Mouse (Mus musculus) adrenal gland, postnatal 10 days (tissue): Measurements from ENCODE around the gene Nlrp4a. TPM values are rescaled to one million over a fixed set of nuclear protein-coding genes. Genes with fewer than 3 reads are reported as not detected.
"Not testable (repeated sequence)": the region's sequence is repeated elsewhere in the genome, so short reads cannot be mapped to it uniquely, and the experiment has no call there.

ENCODE experiments used
- DNase-seq: peaks from one replicate; pipeline ENCODE4 v3.0.0; 2021; ENCODE audit warnings: mixed read lengths
- long read RNA-seq, 2 experiments: library from polyadenylated mRNA; stranded (forward); transcript quantifications; one replicate each; pipeline ENCODE4 v2.0.0; 2021
- total RNA-seq, 2 experiments: library from RNA; stranded (reverse); gene quantifications; 2 replicates each; pipeline ENCODE4 v1.2.3; 2021

Nlrp4a gene
- total RNA-seq = not detected
- long read RNA-seq, experiment 1 = 0 reads
- long read RNA-seq, experiment 2 = 0 reads

DNA sequence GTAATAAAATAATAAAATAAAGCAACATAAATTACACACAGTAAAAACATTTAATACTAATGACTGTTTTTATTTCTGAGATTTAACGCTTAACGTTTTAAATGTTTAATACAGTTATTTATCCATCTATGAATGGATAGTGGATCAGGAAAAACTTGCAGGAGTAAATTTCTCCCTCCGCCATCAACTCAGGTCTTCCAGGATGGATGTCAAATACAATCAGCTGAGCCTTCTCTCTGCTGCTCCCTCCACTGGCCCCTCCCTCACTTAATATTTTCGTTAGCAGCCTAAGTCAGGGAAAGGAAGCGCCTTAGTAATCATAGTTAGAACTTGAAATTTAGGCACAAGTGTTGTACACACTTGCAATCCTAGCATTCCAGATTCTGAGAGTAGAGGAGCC, at the start of gene Nlrp4a:
TSS of gene Nlrp4a (plus strand) at position 301 of the 400 bp plus-strand sequence.
- no peak for DNase-seq

DNA sequence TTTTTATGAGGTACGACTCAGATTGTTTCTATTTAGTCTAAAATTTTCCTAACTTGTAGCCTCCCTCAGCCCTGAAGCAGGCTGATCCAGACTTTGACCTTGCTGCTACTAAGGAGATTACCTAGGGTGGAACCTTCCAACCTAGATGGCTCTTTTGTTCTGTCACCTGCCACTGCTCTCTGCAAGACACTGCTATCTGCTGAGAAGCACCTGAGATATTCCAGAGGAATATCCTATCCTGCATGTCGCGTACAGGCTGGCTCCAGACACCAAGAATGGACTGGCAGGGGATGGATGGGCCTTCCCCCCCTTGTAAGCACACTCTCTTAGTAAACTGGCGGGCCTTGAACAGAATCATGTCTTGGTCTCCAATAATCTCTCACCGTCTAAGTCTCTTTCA, 48.2 kb upstream of the Nlrp4a start:
- DNase-seq = not testable (repeated sequence)

DNA sequence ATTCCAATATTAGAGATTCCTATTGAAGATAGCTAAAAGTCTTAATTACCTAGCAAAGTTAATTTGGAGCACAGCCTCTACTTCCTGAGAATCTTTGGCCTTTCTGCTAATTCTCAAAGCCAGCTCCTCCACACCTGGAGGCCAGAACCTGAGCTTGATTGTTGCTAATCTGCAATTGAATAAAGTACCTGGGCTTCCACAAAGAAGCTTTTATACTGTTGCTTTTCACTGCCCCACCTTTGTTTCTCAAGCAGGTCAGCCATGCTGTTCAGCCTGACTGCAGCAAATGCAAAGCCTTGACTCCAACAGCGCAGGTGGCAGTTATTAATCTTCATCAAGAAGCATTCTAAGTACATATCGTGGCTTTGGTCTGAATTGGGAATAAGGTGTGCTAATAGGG, 43.8 kb upstream of the Nlrp4a start:
- not testable (repeated sequence) for DNase-seq

DNA sequence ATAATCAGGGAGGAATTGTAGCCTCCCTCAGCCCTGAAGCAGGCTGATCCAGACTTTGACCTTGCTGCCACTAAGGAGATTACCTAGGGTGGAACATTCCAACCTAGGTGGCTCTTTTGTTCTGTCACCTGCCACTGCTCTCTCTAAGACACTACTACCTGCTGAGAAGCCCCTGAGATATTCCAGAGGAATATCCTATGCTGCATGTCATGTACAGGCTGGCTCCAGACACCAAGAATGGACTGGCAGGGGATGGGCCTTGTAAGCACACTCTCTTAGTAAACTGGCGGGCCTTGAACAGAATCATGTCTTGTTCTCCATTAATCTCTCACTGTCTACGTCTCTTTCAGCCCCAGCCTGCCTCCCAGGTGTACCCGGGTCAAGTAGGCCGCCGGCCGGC, 43.1 kb upstream of the Nlrp4a start:
- DNase-seq = not testable (repeated sequence)

DNA sequence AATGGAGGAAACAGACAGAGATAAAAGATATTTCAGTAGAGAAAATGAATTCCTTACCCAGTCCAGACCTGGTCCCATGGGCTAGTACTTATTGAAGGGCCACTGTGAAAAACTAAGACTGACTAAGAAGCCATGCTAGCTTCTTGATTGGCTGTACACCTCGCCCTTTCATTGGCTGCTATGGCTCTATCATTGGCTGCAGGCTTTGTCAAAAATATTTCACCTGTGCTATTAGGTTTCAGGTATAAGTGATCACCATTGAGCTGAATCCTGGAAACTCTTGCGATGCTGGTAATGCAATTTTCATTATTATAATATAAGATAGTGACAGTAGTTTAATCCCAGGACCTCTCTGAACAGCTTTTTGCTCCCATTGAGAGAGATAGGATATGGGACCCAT, 31.3 kb upstream of the Nlrp4a start, which contains the start of gene Nlrp9c:
TSS of gene Nlrp9c (minus strand) at position 101 of the 400 bp plus-strand sequence.
- DNase-seq = not testable (repeated sequence)

DNA sequence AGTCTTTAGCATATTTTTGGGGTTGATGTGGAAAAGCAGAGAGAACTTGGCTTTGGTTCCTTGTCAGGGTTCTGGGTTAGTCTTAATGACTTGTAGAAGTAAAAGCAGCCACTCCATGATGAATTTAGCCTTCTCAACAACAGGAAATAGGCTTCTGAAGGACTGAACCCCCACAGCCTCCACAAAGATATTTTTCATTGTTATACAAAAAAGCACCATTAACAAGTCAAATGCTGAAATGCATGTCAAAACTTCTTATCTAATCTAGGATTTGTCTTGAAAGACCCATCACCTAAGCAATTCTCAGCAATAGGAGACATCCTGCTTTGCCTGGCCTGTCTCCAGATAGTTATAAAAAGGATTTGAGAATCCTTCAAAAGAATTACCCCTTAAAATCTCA, 41.8 kb downstream of the Nlrp4a start:
- no peak for DNase-seq

DNA sequence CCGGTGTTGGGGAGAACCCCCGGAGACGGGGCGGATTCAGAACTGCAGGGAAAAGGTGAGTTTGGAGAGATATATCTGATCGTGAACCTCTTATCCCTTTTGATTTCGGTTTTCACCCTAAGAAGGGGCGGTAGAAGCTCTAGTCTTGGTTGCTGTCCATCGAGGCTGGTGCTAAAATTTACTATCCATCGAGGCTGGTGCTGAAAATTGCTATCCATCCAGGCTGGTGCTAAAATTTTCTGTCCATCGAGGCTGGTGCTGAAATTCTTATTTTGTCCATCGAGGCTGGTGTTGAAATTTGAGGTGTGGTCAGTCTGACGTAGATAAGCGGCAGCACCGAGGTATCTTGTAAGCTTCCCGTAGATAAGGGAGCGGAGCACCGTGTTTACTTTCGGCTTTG, 54.6 kb downstream of the Nlrp4a start:
- not testable (repeated sequence) for DNase-seq

Other genes with a start within 250 kb of the Nlrp4a start
- not detected for gene Vmn1r184, start 174.8 kb upstream of the Nlrp4a start, total RNA-seq
- 1 to 10 TPM in 1 of 2 experiments, under 1 TPM in 1; 0.97 to 1.6 TPM for gene Cyp2a4, start 127.9 kb upstream of the Nlrp4a start, total RNA-seq
- gene Nlrp9c, start 31.4 kb upstream of the Nlrp4a start, total RNA-seq = not detected
- gene Nlrp9a, start 99.9 kb downstream of the Nlrp4a start, total RNA-seq = not detected
- gene Vmn1r185, start 183.4 kb downstream of the Nlrp4a start, total RNA-seq = not detected